Mouse (Mus musculus): ENCODE data around the gene Tmem165.

- TF ChIP-seq CTCF (IDR thresholded peaks at IDR 0.05; ENCODE audit: low read depth, low read length) (no peak), POLR2A (IDR thresholded peaks at IDR 0.05; ENCODE audit: insufficient read depth, low read length) (no peak)
These were observed 45.2 kb upstream of the Tmem165 start for GRCm38 (mm10) chr5:76138512-76138911.

Data from ES-Bruce4 (cell line).